Mouse (Mus musculus): ENCODE results near the gene Pate4. TPM values are rescaled to one million over a fixed set of nuclear protein-coding genes. Genes with fewer than 3 reads are reported as not detected.

The Pate4 gene
- total RNA-seq, 2 experiments from 2014 or later = not detected

Other genes starting within 250 kb of the Pate4 start
- 10 to 100 TPM; 13.5 to 16.7 TPM for gene Cdon, start 190.8 kb downstream of the Pate4 start, total RNA-seq (2021)
- gene Gm1113, start 93.7 kb downstream of the Pate4 start, total RNA-seq (2021) = not detected
- not detected for gene Ddx25, start 53.4 kb downstream of the Pate4 start, total RNA-seq (2021)
- gene Pus3, start 53.3 kb downstream of the Pate4 start, total RNA-seq (2021) = 1 to 10 TPM; 7.0 to 9.2 TPM
- not detected for gene Pate2, start 41.7 kb downstream of the Pate4 start, total RNA-seq (2021)
- 1 to 10 TPM; 1.0 to 1.1 TPM for gene Hyls1, start 41.5 kb downstream of the Pate4 start, total RNA-seq (2021)
- gene Pate3, start 36.3 kb upstream of the Pate4 start, total RNA-seq (2021) = not detected
- gene Pate1, start 75.4 kb upstream of the Pate4 start, total RNA-seq (2021) = not detected
- not detected for gene Gm17677, start 129.1 kb upstream of the Pate4 start, total RNA-seq (2021)
- gene Gm17727, start 166.2 kb upstream of the Pate4 start, total RNA-seq (2021) = not detected
- not detected for gene Gm27235, start 178.2 kb upstream of the Pate4 start, total RNA-seq (2021)
- not detected for gene D730048I06Rik, start 178.2 kb upstream of the Pate4 start, total RNA-seq (2021)
- gene 9230110F15Rik, start 232.2 kb upstream of the Pate4 start, total RNA-seq (2021) = not detected